In the genomic region with DNA sequence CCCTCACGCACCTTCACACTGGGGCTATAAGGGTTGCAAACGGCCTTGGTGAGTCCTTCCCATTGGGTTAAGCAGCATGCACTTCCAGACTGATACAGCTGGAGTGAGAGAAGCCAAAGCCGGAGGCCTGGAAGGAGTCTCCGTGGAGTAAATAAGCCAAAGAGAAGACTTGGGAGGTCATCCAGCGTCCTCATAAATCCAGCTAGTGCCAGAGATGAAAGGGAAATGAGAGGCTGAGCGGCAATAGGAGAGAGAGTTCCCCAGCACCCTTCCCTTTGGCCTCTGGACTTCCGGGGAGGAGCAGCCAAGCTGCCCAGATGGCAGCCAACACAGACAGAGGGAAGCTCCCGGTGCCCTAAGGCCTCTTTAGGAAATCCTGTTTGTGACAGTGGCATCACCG, we compare ENCODE assay signal across 8 mouse cellular contexts. TPM values are rescaled to one million over a fixed set of nuclear protein-coding genes. Genes with fewer than 3 reads are reported as not detected.
A peak's percentile ranks its signal among the peaks of the same experiment; 100 is the strongest.
DNase-seq lines count a peak whose midpoint lies in the region; ATAC-seq lines count a peak whose summit lies in the region.

No protein-coding gene starts in this region.

- peak; percentile 88 for DNase-seq in adrenal gland, adult 2 months
- peak; percentile 45 for DNase-seq in gastrocnemius, postnatal 10 days
- peak; percentile 73 for DNase-seq in kidney, adult 8-10 months
- peak; percentile 85 for DNase-seq in lung, postnatal 10 days
- DNase-seq in layer of hippocampus, postnatal 10 days (ENCODE audit: low spot score in 2 of 2), result no peak
- no peak for DNase-seq in cerebellum, postnatal 25 days
- DNase-seq in layer of hippocampus, postnatal 36 days, result no peak

- no peak for ATAC-seq in megakaryocyte-erythroid progenitor cell, adult 5-6 weeks (replicated peaks; ENCODE audit: low FRiP score, low TSS enrichment, poor library complexity, severe bottlenecking)

RNA-seq across cellular contexts. Expression of gene Fam133b, which starts 52.5 kb away (rescaled TPM):
- 10 to 100 TPM; 26.7 to 31.9 TPM for total RNA-seq in adrenal gland, adult 2 months (2021)
- polyA plus RNA-seq in adrenal gland, adult 2 months (2012; rRNA removed), result 2.9 and 3.5 TPM in 2 replicates
- 10 to 100 TPM; 16.8 to 22.0 TPM for total RNA-seq in gastrocnemius, postnatal 10 days (2021)
- 10 to 100 TPM; 41.7 to 42.1 TPM for total RNA-seq in layer of hippocampus, postnatal 10 days (2021)
- total RNA-seq in layer of hippocampus, postnatal 36 days (2021), result 10 to 100 TPM; 42.5 to 45.1 TPM
- total RNA-seq in megakaryocyte-erythroid progenitor cell, adult 5-6 weeks (2014; fragmentation: Nextera tagmentation), result 63.1 and 67.0 TPM in 2 replicates
- 91.9 and 134 TPM in 2 replicates for total RNA-seq in megakaryocyte-erythroid progenitor cell, adult 5-6 weeks (2017)

Comparison
In these comparisons a context has a peak if more than half of its experiments do, and no peak if none do; other contexts are left out.
1. DNase-seq: peak in adrenal gland, adult 2 months (single experiment), gastrocnemius, postnatal 10 days (single experiment), kidney, adult 8-10 months (2 of 2) and lung, postnatal 10 days (single experiment); none in layer of hippocampus, postnatal 10 days (0 of 2), cerebellum, postnatal 25 days (0 of 2) and layer of hippocampus, postnatal 36 days (0 of 2).